Mouse (Mus musculus): Measurements from ENCODE around the gene Igsf8. TPM values are rescaled to one million over a fixed set of nuclear protein-coding genes. Genes with fewer than 3 reads are reported as not detected.

The Igsf8 gene
- polyA plus RNA-seq, 1 experiment from 2014 or later, result 16.8 TPM

- no peaks in the 10 kb centered on the region for H3K27me3 ChIP-seq
- no peak overlapping the region for H3K27ac ChIP-seq
- H3K4me3 ChIP-seq (replicated peaks), result no peak overlapping the region
- ATAC-seq (ENCODE audit: low read depth) (no peak), DNase-seq (no peak)
- no peak overlapping the region for H3K9ac ChIP-seq
- H3K36me3 ChIP-seq, result no peaks in the 10 kb centered on the region
- H3K9me3 ChIP-seq (replicated peaks), result no peaks in the 10 kb centered on the region
- WGBS (ENCODE audit: insufficient replicate concordance), result 65% methylated on average over 5 of the region's 5 CpGs
- H3K4me1 ChIP-seq (replicated peaks), result no peaks in the 10 kb centered on the region
- no peak overlapping the region for H3K4me2 ChIP-seq
These were observed 13.1 kb downstream of the Igsf8 start for GRCm38 (mm10) chr1:172274547-172274946.

DNA sequence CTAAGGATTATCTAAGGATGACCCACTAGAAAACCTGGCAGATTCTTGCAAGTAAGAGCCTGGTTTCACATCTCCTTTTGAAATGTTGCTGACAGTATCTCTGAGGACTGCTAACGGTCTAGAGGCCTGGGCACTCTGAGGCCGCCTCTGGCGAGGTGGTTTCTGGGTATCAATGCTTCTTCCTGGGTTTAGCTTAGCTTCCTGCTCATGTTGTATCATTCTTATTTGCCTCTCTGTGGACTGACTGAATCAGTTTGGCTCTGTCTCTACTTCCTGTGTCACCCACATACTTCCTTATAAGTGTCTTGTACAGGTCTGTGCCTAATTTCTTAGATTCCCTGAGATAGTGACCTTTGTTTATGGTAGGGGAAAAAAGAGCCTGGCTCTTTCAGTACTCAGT, 15.7 kb downstream of the Igsf8 start:
- no peak overlapping the region for H3K9ac ChIP-seq
- no peak overlapping the region for H3K4me2 ChIP-seq
- H3K27ac ChIP-seq, result no peak overlapping the region
- no peak for DNase-seq
- 12% methylated on average over 3 of the region's 3 CpGs for WGBS (ENCODE audit: insufficient replicate concordance)
- no peaks in the 10 kb centered on the region for H3K36me3 ChIP-seq
- H3K4me3 ChIP-seq (replicated peaks), result no peak overlapping the region
- no peak for ATAC-seq (ENCODE audit: low read depth)
- no peaks in the 10 kb centered on the region for H3K4me1 ChIP-seq (replicated peaks)
- H3K9me3 ChIP-seq (replicated peaks), result no peaks in the 10 kb centered on the region
- H3K27me3 ChIP-seq, result no peaks in the 10 kb centered on the region

DNA sequence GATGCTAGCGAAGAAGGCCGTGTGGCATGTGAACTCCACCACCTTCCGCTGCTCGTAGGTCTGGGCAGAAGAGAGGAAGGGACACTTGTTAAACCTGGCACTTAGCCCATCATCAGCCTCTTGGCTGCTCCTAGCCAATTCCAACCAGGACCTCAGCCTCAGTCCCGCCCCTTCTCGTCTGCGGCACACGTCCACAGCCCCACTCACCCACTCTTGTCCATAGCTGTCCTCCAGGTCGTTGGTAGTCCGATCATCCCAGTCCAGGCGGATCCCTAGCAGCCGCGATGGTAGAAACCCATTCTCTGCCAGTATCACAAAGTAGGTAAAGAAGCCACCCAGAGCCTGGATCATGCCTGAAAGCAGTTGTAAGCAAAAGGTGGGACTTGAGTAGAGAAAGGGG, 16.9 kb downstream of the Igsf8 start:
- WGBS (ENCODE audit: insufficient replicate concordance), result 77% methylated on average over 13 of the region's 13 CpGs
- Histone ChIP-seq H3K36me3 (no peaks in the 10 kb centered on the region), H3K9me3 (replicated peaks) (no peaks in the 10 kb centered on the region), H3K27me3 (no peaks in the 10 kb centered on the region), H3K27ac (no peak overlapping the region), H3K4me2 (no peak overlapping the region), H3K9ac (no peak overlapping the region), H3K4me3 (replicated peaks) (no peak overlapping the region), H3K4me1 (replicated peaks) (no peaks in the 10 kb centered on the region)
- no peak for ATAC-seq (ENCODE audit: low read depth)
- no peak for DNase-seq

DNA sequence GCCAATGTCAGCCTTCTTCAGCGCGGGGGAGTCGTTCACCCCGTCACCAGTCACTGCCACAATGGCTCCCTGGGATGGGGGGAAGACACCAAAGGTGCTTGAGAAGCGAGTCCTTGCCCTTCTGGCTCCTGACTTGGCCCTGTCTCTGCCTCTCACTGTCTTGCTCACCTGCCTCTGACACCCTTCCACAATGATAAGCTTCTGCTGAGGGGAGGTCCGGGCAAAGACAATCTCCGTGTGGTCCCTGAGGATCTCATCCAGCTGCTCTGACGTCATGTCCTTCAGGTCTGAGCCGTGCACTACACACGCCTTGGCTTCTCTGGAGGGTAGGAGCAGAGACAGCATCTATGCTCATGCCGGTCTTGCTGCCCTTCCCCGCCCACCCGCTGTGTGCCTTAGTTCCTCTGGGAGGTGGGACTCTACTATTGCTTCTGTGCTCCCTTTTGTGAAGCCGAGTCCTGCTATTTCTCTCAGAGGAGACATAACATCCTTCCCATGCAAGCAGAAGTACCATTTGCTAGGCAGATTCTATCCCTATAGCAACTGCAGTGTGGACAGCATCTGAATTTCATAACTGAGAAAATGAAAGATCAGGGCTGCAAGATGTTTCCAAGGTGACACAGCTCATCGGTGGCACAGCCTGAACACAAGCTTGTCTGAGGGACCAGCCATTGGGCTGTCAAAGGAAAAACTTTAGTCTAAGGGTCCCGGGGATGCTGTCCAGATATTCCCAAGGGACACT, 18.5 kb downstream of the Igsf8 start:
- H3K9ac ChIP-seq, result no peak overlapping the region
- H3K9me3 ChIP-seq (replicated peaks), result no peaks in the 10 kb centered on the region
- ATAC-seq (ENCODE audit: low read depth) (no peak), DNase-seq (no peak)
- no peak overlapping the region for H3K4me2 ChIP-seq
- H3K4me3 ChIP-seq (replicated peaks), result no peak overlapping the region
- no peak overlapping the region for H3K27ac ChIP-seq
- WGBS (ENCODE audit: insufficient replicate concordance), result 65% methylated on average over 16 of the region's 16 CpGs
- H3K4me1 ChIP-seq (replicated peaks), result no peaks in the 10 kb centered on the region
- H3K36me3 ChIP-seq, result no peaks in the 10 kb centered on the region
- H3K27me3 ChIP-seq, result peaks cover 4% of the 10 kb centered on the region; the same call in 1 of the 2 replicates

DNA sequence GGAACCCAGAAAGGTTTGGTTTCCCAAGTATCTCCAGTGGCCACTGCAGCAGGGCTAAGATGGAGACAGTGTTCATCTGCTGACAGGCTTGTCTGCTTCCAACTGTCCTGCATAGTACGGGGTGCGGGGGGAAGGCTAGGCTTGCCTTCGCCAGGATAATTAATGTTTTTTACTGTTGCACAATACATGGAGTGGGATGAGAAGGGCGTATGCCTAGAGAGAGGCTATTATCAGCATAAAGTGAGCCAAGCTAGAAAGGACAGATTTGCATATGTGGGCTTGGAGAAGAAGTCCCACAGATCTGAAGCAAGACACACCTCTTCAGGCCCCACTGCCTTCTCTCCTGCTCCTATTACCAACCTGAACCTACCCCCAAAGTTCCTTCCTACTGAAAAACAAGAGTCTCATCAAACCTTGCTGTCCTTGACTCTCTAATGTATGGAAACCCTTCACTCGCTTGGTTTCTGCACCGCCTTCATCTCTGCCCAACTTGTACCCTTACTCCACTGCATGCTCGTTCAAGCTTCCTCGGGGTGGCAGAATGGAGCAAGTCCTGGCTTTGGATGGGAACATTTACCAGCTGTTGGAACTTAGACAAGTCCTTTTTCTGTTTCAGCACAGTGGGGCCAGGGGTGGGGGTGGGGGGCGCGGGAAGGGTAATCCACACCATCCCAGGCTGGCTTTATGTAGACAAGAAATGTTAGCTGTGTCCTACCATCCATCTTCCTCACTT, 20.2 kb downstream of the Igsf8 start:
- no peaks in the 10 kb centered on the region for H3K9me3 ChIP-seq (replicated peaks)
- H3K27ac ChIP-seq, result no peak overlapping the region
- 67% methylated on average over 10 of the region's 10 CpGs for WGBS (ENCODE audit: insufficient replicate concordance)
- H3K4me1 ChIP-seq (replicated peaks), result no peaks in the 10 kb centered on the region
- H3K36me3 ChIP-seq, result no peaks in the 10 kb centered on the region
- no peak overlapping the region for H3K4me3 ChIP-seq (replicated peaks)
- no peak for DNase-seq
- no peak overlapping the region for H3K4me2 ChIP-seq
- H3K27me3 ChIP-seq, result peaks cover 12% of the 10 kb centered on the region; the same call in 1 of the 2 replicates
- H3K9ac ChIP-seq, result no peak overlapping the region
- no peak for ATAC-seq (ENCODE audit: low read depth)

DNA sequence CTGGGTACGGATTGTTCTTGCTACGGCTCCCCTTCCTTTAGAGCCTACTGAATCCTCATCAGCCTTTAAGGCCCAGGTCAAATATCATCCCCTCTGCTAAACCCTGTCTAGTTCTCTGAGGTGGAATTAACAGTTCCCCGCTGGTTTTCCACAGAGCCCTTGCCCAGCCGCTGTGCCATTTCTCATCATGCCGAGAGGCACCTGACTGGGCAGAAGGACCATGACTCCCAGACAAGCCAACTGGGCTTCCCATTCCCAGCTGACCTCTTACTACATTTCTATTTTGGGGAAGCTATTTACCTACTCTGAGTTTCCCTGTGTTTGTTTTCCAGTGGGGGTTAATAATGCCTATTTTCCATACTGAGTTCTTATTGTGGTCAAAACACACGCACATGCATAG, 21.6 kb downstream of the Igsf8 start:
- no peak for ATAC-seq (ENCODE audit: low read depth)
- no peak overlapping the region for H3K4me2 ChIP-seq
- H3K4me3 ChIP-seq (replicated peaks), result no peak overlapping the region
- H3K9me3 ChIP-seq (replicated peaks), result no peaks in the 10 kb centered on the region
- no peak for DNase-seq
- no peak overlapping the region for H3K9ac ChIP-seq
- no peaks in the 10 kb centered on the region for H3K4me1 ChIP-seq (replicated peaks)
- H3K27me3 ChIP-seq, result peaks cover 12% of the 10 kb centered on the region; the same call in 1 of the 2 replicates
- 78% methylated on average over 6 of the region's 6 CpGs for WGBS (ENCODE audit: insufficient replicate concordance)
- no peak overlapping the region for H3K27ac ChIP-seq
- H3K36me3 ChIP-seq, result no peaks in the 10 kb centered on the region

DNA sequence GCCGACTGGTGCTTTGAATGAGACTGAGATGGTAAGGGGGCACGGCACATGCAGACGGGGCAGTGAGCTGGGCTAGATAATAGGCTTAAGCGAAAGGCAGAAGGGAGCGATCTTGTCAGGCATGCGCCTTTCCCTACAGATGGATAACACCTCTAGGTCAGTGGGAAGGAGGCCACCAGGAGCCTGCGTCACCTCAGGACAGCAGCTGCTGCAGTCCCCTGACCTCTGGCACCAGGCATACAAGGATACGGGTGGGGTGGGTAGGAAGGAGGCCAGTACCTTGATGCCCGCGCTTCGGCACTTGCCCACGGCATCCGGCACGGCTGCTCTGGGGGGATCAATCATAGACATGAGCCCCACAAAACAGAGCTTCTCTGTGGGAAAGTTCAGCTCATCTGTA, 22.8 kb downstream of the Igsf8 start:
- no peak for DNase-seq
- no peak overlapping the region for H3K4me2 ChIP-seq
- 75% methylated on average over 14 of the region's 14 CpGs for WGBS (ENCODE audit: insufficient replicate concordance)

GRCm38 (mm10) chr1:172286740-172287139, 25.3 kb downstream of the Igsf8 start:
- ATAC-seq (ENCODE audit: low read depth), result no peak

More for the DNA sequence above, 22.8 kb downstream of the Igsf8 start:
- no peaks in the 10 kb centered on the region; the same call in 1 of the 2 replicates for H3K4me1 ChIP-seq (replicated peaks)
- H3K9me3 ChIP-seq (replicated peaks), result no peaks in the 10 kb centered on the region
- H3K27me3 ChIP-seq, result peaks cover 12% of the 10 kb centered on the region; the same call in 1 of the 2 replicates
- H3K27ac ChIP-seq, result no peak overlapping the region
- no peak for ATAC-seq (ENCODE audit: low read depth)
- H3K36me3 ChIP-seq, result no peaks in the 10 kb centered on the region
- H3K4me3 ChIP-seq (replicated peaks), result no peak overlapping the region
- no peak overlapping the region for H3K9ac ChIP-seq

GRCm38 (mm10) chr1:172288900-172289616, 27.6 kb downstream of the Igsf8 start:
- H3K4me3 ChIP-seq (replicated peaks), result no peak overlapping the region
- H3K27me3 ChIP-seq, result peaks cover 18% of the 10 kb centered on the region
- no peaks in the 10 kb centered on the region for H3K36me3 ChIP-seq
- no peak for ATAC-seq (ENCODE audit: low read depth)
- no peak overlapping the region for H3K4me2 ChIP-seq
- no peaks in the 10 kb centered on the region; the same call in 1 of the 2 replicates for H3K4me1 ChIP-seq (replicated peaks)
- H3K9me3 ChIP-seq (replicated peaks), result no peaks in the 10 kb centered on the region
- H3K27ac ChIP-seq, result no peak overlapping the region
- no peak for DNase-seq
- 77% methylated on average over 11 of the region's 11 CpGs for WGBS (ENCODE audit: insufficient replicate concordance)
- no peak overlapping the region for H3K9ac ChIP-seq

More at GRCm38 (mm10) chr1:172286740-172287139, 25.3 kb downstream of the Igsf8 start:
- Histone ChIP-seq H3K4me2 (no peak overlapping the region), H3K4me3 (replicated peaks) (no peak overlapping the region), H3K27me3 (peaks cover 12% of the 10 kb centered on the region; the same call in 1 of the 2 replicates), H3K9ac (no peak overlapping the region), H3K27ac (no peak overlapping the region), H3K36me3 (no peaks in the 10 kb centered on the region), H3K9me3 (replicated peaks) (no peaks in the 10 kb centered on the region), H3K4me1 (replicated peaks) (no peaks in the 10 kb centered on the region; the same call in 1 of the 2 replicates)
- 71% methylated on average over 5 of the region's 5 CpGs for WGBS (ENCODE audit: insufficient replicate concordance)
- DNase-seq, result no peak

GRCm38 (mm10) chr1:172289617-172289946, 28.1 kb downstream of the Igsf8 start:
- H3K27ac ChIP-seq, result no peak overlapping the region
- H3K36me3 ChIP-seq, result no peaks in the 10 kb centered on the region
- no peaks in the 10 kb centered on the region; the same call in 1 of the 2 replicates for H3K4me1 ChIP-seq (replicated peaks)
- H3K9ac ChIP-seq, result no peak overlapping the region
- no peak for DNase-seq
- H3K9me3 ChIP-seq (replicated peaks), result no peaks in the 10 kb centered on the region
- WGBS (ENCODE audit: insufficient replicate concordance), result 30% methylated on average over 3 of the region's 3 CpGs
- H3K4me2 ChIP-seq, result no peak overlapping the region
- ATAC-seq (ENCODE audit: low read depth), result no peak
- peaks cover 17% of the 10 kb centered on the region for H3K27me3 ChIP-seq
- H3K4me3 ChIP-seq (replicated peaks), result no peak overlapping the region

DNA sequence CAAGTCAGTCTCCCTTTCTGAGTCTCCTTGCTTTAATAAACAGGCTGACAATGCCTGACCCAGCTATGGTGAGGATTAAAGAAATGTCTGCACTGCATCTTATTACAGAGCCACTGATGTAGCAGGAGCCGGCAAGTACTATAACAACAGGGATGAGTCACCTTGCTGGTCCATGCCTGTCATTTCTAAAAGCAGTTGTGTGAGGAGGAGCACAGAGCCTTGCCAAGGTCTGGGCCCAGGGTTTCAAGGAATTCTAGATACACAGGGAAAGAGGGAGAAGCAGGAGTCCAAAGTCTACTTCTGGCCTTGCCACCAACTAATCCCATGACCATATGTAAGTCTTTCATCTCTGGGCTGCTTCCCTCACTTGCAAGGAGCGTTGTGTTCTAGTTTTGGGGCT, 31.4 kb downstream of the Igsf8 start:
- Histone ChIP-seq H3K9me3 (replicated peaks) (no peaks in the 10 kb centered on the region), H3K4me3 (replicated peaks) (no peak overlapping the region), H3K4me1 (replicated peaks) (no peaks in the 10 kb centered on the region; the same call in 1 of the 2 replicates), H3K9ac (no peak overlapping the region), H3K36me3 (no peaks in the 10 kb centered on the region), H3K27me3 (peaks cover 34% of the 10 kb centered on the region), H3K27ac (no peak overlapping the region), H3K4me2 (no peak overlapping the region)
- WGBS (ENCODE audit: insufficient replicate concordance), result 78% methylated on average over 2 of the region's 2 CpGs
- ATAC-seq (ENCODE audit: low read depth) (no peak), DNase-seq (no peak)
